Mouse (Mus musculus) bone marrow, adult 2 months (tissue): Measurements from ENCODE around the gene Yy1.

Source experiments
- CTCF ChIP-seq: fragments of 200-500 bp; IDR thresholded peaks from 2 replicates; pipeline ENCODE4 v1.5.1; 2011; ENCODE audit warnings: low read length, control low read depth; ENCODE audit not compliant: control insufficient read depth, insufficient read depth
- POLR2A ChIP-seq: fragments of 200-500 bp; IDR thresholded peaks from 2 replicates; pipeline ENCODE4 v1.6.1; 2011; ENCODE audit warnings: low read depth, mild to moderate bottlenecking, control low read depth, low read length, borderline replicate concordance; ENCODE audit not compliant: control insufficient read depth

DNA sequence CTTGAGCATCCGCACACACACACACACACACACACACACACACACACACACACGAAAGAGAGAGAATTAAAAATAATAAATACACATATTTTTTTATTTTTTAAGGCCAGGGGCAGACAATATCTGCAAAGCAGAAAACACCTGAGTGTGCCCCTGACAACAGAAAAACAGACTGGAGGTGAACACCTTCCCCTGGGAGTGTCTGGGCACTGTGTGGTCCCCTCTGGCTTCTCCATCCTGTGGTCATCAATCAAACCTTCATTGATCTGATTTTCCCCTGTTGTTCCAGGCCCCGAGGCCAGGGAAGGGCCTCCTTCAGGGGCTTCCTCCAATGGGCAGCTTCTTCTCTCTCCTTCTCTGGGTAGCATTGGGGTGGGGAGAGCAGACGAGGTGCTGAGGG is 31.1 kb upstream of the Yy1 start:
- TF ChIP-seq CTCF (no peak), POLR2A (no peak)
